Mouse (Mus musculus) cortical plate, adult 2 months (tissue): ENCODE measurements around the gene Tmem262. TPM values are rescaled to one million over a fixed set of nuclear protein-coding genes. Genes with fewer than 3 reads are reported as not detected.

Experiments
- H3K27ac ChIP-seq: fragments of 200-500 bp; 2 replicates; pipeline ENCODE4 v1.5.1; 2012; ENCODE audit warnings: low read length, control low read depth, inconsistent platforms; ENCODE audit not compliant: insufficient read depth
- H3K4me1 ChIP-seq: fragments of 200-500 bp; 2 replicates; pipeline ENCODE4 v1.6.1; 2011; ENCODE audit warnings: low read length; ENCODE audit not compliant: control insufficient read depth, insufficient read depth
- H3K4me3 ChIP-seq: fragments of 200-500 bp; 2 replicates; pipeline ENCODE4 v1.5.1; 2011; ENCODE audit warnings: mild to moderate bottlenecking, low read length, control low read depth; ENCODE audit not compliant: insufficient read depth
- CTCF ChIP-seq: fragments of 200-500 bp; IDR thresholded peaks from 2 replicates; pipeline ENCODE4 v1.5.1; 2011; ENCODE audit warnings: mild to moderate bottlenecking, control low read depth, low read length; ENCODE audit not compliant: insufficient read depth; ENCODE audit errors: extremely low read depth
- POLR2A ChIP-seq: fragments of 200-500 bp; IDR thresholded peaks from 2 replicates; pipeline ENCODE4 v1.6.1; 2011; ENCODE audit warnings: mild to moderate bottlenecking, low read length, control low read depth; ENCODE audit not compliant: insufficient read depth; ENCODE audit errors: extremely low read depth
- polyA plus RNA-seq: library from polyadenylated mRNA; depleted of rRNA; stranded (reverse); fragments of >200 nt; gene quantifications from 2 replicates; pipeline ENCODE4 v1.2.3, GENCODE M21; 2012; rRNA removed

The Tmem262 gene
- polyA plus RNA-seq, 1 experiment: not detected

DNA sequence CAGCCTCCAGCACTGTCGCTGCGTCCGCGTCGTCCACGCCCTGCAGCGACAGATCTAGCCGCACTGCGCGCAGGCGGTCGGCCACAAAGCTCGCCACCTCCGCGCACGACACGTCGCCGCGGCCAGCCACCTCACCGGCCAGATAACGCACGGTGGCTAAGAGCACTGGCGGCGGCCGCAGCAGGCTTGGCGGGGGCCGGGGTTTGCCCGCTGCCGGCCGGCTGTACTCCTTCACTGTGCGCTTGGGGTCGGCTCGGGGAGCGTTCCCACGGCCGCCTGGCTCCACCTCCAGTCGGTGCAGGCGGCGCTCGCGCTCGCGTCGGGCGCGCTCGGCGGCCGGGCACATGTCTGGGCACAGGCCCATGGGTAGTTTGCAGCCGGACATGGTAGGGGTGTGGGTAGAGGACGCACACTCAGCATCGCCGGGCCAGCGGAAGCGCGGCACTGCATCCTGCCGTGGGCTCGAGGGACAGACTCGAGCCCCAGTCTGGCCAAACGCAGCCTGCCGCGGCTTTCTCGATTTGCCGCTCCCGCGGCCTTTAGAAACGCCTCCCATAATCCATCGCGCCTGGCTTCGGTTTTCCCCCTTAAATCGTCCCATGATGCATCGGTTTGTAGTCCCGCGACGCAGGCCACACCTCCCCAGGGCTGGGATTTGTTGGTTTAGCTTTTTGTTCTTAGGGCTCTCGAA is 38.3 kb downstream of the Tmem262 start, which contains the start of gene Sac3d1:
Gene Sac3d1 (minus strand): TSS at position 665 of the 691 bp plus-strand sequence.
- H3K27ac ChIP-seq: peak within 1 kb of the TSS; percentile 85
- H3K4me1 ChIP-seq: no peaks in the 10 kb centered on the region
- peak; percentile 81 for TF ChIP-seq POLR2A
- no peak for TF ChIP-seq CTCF
- H3K4me3 ChIP-seq: peak within 1 kb of the TSS; percentile 51

DNA sequence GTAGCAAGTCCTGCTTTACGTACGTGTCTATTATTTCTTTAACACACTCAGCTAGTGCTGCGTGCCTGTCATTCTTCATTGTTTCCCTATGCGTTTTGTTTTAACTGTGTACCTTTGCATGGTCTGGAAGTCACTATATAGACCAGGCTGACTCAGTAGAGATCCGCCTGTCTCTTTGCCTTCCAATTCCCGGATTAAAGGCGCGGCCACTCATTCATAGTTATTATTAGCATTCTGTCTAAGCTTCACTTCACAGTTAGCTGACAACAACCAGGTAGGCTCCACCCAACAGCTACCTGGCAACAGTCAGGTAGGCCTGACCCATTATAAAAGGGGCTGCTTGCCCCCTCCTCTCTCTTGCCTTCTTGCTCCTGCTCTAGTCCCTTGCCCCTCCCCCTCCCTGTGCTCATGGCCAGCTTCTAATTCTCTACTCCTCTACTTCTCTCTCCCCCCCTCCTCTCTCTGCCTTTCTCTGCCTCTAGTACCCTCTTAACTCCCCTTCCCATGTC is 38.9 kb downstream of the Tmem262 start:
- Histone ChIP-seq H3K4me1 (no peaks in the 10 kb centered on the region), H3K27ac (peak overlapping the region; percentile 61), H3K4me3 (peak overlapping the region; percentile 51)
- TF ChIP-seq POLR2A (no peak), CTCF (no peak)

DNA sequence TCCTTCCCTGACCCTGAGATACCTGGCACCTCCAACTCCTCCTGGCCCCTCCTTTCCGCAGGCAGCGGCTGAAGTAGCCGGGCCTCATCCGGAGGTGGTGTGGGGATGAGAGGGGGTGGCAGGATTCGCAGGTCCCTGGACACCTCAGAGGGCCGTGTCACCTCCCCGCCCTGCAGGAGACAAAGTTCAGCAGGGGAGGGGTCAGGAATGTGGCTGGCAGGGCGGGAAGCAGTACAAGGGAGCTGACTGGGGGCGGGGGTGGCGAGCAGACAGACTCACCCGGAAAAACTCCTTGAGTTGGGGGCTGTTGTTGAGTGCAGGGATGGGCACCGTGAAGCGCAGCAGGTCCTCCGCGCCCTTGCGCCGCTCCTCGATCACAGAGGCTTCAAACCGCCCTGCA is 41.9 kb downstream of the Tmem262 start:
- H3K4me3 ChIP-seq: no peak overlapping the region
- H3K4me1 ChIP-seq: no peaks in the 10 kb centered on the region
- no peak for TF ChIP-seq POLR2A
- no peak for TF ChIP-seq CTCF
- no peak overlapping the region for H3K27ac ChIP-seq

DNA sequence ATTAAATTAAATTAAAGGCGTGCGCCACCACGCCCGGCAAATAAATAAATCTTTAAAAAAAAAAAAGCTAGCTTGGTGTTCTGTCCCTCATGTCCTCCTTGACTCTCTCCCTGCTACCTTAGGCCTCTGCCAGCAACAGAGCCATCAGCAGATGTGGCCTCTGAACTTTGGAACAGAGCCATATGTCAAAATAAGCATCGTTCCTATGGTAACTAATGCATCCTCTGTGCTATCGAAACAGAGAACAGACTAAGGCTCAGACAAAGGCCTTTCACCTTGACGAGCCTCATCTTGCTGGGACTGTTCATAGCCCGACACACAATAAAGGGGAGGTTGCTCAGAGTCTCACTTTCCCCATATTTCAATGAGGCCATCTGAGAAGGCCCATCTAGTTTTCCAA is 43.5 kb downstream of the Tmem262 start:
- no peak for TF ChIP-seq POLR2A
- no peak for TF ChIP-seq CTCF
- Histone ChIP-seq H3K4me1 (no peaks in the 10 kb centered on the region), H3K4me3 (no peak overlapping the region), H3K27ac (no peak overlapping the region)

DNA sequence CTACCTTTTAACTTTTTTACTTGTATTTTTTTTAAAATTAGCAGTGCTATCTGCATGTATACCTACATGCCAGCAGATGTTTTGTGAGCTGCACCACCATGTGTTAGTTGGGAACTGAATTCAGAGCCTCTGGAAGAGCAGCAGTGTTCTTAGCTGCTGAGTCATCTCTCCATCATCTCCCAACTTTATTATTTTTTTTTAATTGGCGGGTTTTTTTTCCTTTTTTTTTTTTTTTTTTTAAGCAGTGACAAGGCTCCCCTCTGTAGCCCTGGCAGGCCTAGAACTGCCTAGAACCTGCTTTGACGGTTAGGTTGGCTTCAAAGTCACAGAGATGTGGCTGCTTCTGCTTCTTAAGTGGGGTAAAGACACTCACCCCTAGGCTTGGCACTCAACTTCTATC is 45.1 kb downstream of the Tmem262 start:
- TF ChIP-seq POLR2A (no peak), CTCF (no peak)
- H3K4me3 ChIP-seq: no peak overlapping the region
- no peak overlapping the region for H3K27ac ChIP-seq
- H3K4me1 ChIP-seq: no peaks in the 10 kb centered on the region

DNA sequence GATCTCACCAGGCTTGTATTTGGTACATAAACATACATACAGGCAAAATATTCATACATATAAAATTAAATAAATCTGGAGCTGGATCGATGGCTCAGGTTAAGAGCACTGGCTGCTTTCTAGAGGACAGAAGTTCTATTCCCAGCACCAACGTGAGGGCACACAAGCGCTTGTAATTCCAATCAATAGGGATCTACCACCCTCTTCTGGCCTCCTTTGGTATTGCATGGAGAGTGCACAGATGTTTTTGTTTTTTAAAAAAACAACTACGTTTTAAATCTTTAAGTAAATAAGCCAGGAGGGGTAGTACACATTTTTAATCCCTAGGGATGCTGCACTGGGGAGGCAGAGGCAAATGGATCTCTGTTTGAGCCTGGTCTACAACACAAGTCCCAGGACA is 46.5 kb downstream of the Tmem262 start:
- TF ChIP-seq POLR2A (no peak), CTCF (peak; percentile 50; the same call in 1 of the 2 replicates)
- Histone ChIP-seq H3K4me1 (no peaks in the 10 kb centered on the region), H3K27ac (no peak overlapping the region), H3K4me3 (no peak overlapping the region)

DNA sequence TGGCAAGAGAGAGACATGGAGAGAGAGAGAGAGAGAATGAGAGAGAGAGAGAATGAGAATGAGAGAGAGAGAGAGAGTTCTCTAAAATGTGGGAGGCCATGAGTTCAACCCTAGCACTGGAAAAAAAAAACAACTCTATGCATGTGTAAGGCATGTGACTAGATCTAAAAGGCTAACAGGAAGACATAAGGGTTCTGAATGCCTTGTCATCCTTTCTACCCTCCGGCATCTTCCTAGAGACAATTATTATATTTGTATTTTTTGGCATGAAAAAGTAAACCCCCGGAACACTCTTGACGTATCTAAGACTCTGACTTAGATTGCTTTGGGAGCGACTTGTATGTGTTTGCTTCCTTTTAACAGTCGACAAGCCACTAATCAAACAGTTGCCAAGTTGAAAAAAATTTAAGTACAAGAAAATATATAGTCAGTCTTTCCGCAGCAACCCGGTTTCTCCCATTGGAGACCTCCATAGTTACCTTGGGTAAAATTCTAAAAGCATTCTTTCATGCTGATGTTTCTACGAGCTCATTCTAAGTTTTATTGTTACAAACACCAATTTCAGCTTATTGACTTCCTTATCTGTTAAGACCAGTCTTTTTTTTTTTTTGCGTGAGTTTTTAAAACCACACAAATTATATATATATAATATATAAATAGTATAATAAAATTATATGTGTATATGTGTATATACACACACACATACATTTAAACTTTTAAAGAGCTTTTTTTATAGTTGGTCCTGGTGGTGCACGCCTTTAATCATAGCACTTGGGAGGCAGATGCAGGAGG is 47.2 kb downstream of the Tmem262 start:
- TF ChIP-seq POLR2A (no peak), CTCF (no peak)
- Histone ChIP-seq H3K4me3 (peak overlapping the region; percentile 60), H3K4me1 (no peaks in the 10 kb centered on the region), H3K27ac (no peak overlapping the region)

DNA sequence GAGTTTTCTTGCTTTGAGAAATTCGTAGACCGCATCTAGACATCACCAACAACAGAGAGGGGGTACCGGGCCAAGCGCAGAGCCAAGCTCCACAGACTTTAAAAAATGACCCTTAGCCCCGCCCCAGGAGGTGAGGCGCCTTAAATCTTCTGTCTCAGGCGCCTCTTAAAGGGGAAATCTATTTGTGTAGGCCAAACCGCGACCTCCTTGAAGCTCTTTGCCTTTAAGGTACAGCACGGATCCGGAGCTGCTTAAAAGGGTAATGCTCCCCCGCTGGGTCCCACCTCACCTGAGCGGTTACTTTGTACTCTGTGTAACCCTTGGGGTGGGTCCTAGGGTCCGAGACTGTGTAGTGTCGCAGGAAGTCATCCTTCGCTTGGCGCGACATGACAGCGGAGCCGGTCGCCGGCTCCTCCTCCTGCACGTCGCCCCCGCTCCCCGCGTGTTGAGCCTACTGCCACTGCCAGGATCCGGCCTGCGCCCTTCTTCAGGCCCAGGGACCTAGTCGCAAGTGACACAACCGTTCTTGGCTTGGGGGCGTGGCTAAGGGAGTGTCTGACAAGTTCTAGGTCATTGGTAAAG is 48.0 kb downstream of the Tmem262 start, which contains the start of gene Snx15:
Gene Snx15 (minus strand): TSS at position 545 of the 582 bp plus-strand sequence.
- TF ChIP-seq POLR2A: peak; percentile 54; the same call in 1 of the 2 replicates
- TF ChIP-seq CTCF: no peak
- no peaks in the 10 kb centered on the region for H3K4me1 ChIP-seq
- H3K27ac ChIP-seq: peak within 1 kb of the TSS; percentile 67
- peak within 1 kb of the TSS; percentile 60 for H3K4me3 ChIP-seq

Other genes with a start within 250 kb of the Tmem262 start
- gene Frmd8, start 204.8 kb upstream of the Tmem262 start, polyA plus RNA-seq: 17.1 and 22.1 TPM in 2 replicates
- 6.6 and 7.4 TPM in 2 replicates for gene Slc25a45, start 202.2 kb upstream of the Tmem262 start, polyA plus RNA-seq
- gene Tigd3, start 185.9 kb upstream of the Tmem262 start, polyA plus RNA-seq: 3.6 and 4.0 TPM in 2 replicates
- gene Dpf2, start 167.0 kb upstream of the Tmem262 start, polyA plus RNA-seq: 96.2 and 99.0 TPM in 2 replicates
- gene Cdc42ep2, start 155.2 kb upstream of the Tmem262 start, polyA plus RNA-seq: 12.6 and 16.4 TPM in 2 replicates
- gene Pola2, start 115.8 kb upstream of the Tmem262 start, polyA plus RNA-seq: 11.7 and 12.9 TPM in 2 replicates
- gene Slc22a20, start 93.9 kb upstream of the Tmem262 start, polyA plus RNA-seq: not detected in 2 replicates
- 18.5 and 20.1 TPM in 2 replicates for gene Capn1, start 64.1 kb upstream of the Tmem262 start, polyA plus RNA-seq
- 25.4 and 27.5 TPM in 2 replicates for gene Syvn1, start 33.5 kb upstream of the Tmem262 start, polyA plus RNA-seq
- gene Mrpl49, start 22.2 kb upstream of the Tmem262 start, polyA plus RNA-seq: 41.4 and 44.4 TPM in 2 replicates
- gene Fau, start 22.2 kb upstream of the Tmem262 start, polyA plus RNA-seq: 920 and 922 TPM in 2 replicates
- 58.0 and 58.9 TPM in 2 replicates for gene Znhit2, start 18.8 kb upstream of the Tmem262 start, polyA plus RNA-seq
- gene Tm7sf2, start 11.7 kb upstream of the Tmem262 start, polyA plus RNA-seq: 59.3 and 60.1 TPM in 2 replicates
- gene Vps51, start 2.8 kb upstream of the Tmem262 start, polyA plus RNA-seq: 97.2 and 98.2 TPM in 2 replicates
- 0.67 and 0.83 TPM in 2 replicates for gene Gm28374, start 2.2 kb downstream of the Tmem262 start, polyA plus RNA-seq
- 81.1 and 83.9 TPM in 2 replicates for gene Zfpl1, start 4.9 kb downstream of the Tmem262 start, polyA plus RNA-seq
- 0.15 and 0.44 TPM in 2 replicates for gene Cdca5, start 5.0 kb downstream of the Tmem262 start, polyA plus RNA-seq
- gene AC131692.1, start 14.4 kb downstream of the Tmem262 start, polyA plus RNA-seq: not detected in 2 replicates
- 0.13 and 0.21 TPM in 2 replicates for gene Naaladl1, start 25.7 kb downstream of the Tmem262 start, polyA plus RNA-seq
- gene Sac3d1, start 38.6 kb downstream of the Tmem262 start, polyA plus RNA-seq: 31.8 and 35.1 TPM in 2 replicates
- 63.8 and 68.9 TPM in 2 replicates for gene Snx15, start 48.3 kb downstream of the Tmem262 start, polyA plus RNA-seq
- gene Batf2, start 61.0 kb downstream of the Tmem262 start, polyA plus RNA-seq: 0.50 and 0.57 TPM in 2 replicates
- gene Arl2, start 61.5 kb downstream of the Tmem262 start, polyA plus RNA-seq: 123 and 135 TPM in 2 replicates
- 0.09 and 0.23 TPM in 2 replicates for gene Majin, start 104.4 kb downstream of the Tmem262 start, polyA plus RNA-seq
- 0.21 TPM in 1 of 2 replicates, not detected in the other for gene Gpha2, start 146.3 kb downstream of the Tmem262 start, polyA plus RNA-seq
- gene Ppp2r5b, start 155.8 kb downstream of the Tmem262 start, polyA plus RNA-seq: 154 and 160 TPM in 2 replicates
- gene Atg2a, start 161.6 kb downstream of the Tmem262 start, polyA plus RNA-seq: 28.9 and 31.0 TPM in 2 replicates
- 48.2 and 49.2 TPM in 2 replicates for gene Ehd1, start 196.7 kb downstream of the Tmem262 start, polyA plus RNA-seq
- 2.1 and 2.4 TPM in 2 replicates for gene Cdc42bpg, start 226.4 kb downstream of the Tmem262 start, polyA plus RNA-seq